Mouse (Mus musculus) left cerebral cortex, postnatal 4 days (tissue): ENCODE measurements around the gene Dnal1. TPM values are rescaled to one million over a fixed set of nuclear protein-coding genes. Genes with fewer than 3 reads are reported as not detected.

Experiments
- DNase-seq: peaks from one replicate; pipeline ENCODE4 v3.0.0-alpha.2; 2022
- intact Hi-C: fragments of 180-260 bp; cut with DNase I; formaldehyde crosslinking; loops from one replicate; pipeline ENCODE4 v1.15.1; 2025
- total RNA-seq, 2 experiments: library from RNA; stranded (reverse); gene quantifications; 2 replicates each; pipeline ENCODE4 v1.2.3; 2021

Gene Dnal1
- total RNA-seq, 2 experiments from 2014 or later = 61.8 to 73.1 TPM

- intact Hi-C loops = no loop called here
- DNase-seq = no peak
Measured at GRCm38 (mm10) chr12:84161116-84161515, 47.0 kb downstream of the Dnal1 start.

GRCm38 (mm10) chr12:84161616-84162433 is 47.7 kb downstream of the Dnal1 start:
- intact Hi-C loops = no loop called here
- DNase-seq = no peak

GRCm38 (mm10) chr12:84163133-84163532 is 49.0 kb downstream of the Dnal1 start:
- intact Hi-C loops = no loop called here
- peak; percentile 42 for DNase-seq

- intact Hi-C loops = no loop called here
- DNase-seq = no peak
Measured at GRCm38 (mm10) chr12:84163586-84164110, 49.5 kb downstream of the Dnal1 start.

GRCm38 (mm10) chr12:84165631-84166373 is 51.6 kb downstream of the Dnal1 start:
- intact Hi-C loops = no loop called here
- DNase-seq = no peak

- intact Hi-C loops = no loop called here
- DNase-seq = no peak
Measured at GRCm38 (mm10) chr12:84170610-84171009, 56.4 kb downstream of the Dnal1 start.

- no peak for DNase-seq
- intact Hi-C loops = no loop called here
Measured at GRCm38 (mm10) chr12:84172216-84172615, 58.0 kb downstream of the Dnal1 start.

- DNase-seq = no peak
- intact Hi-C loops = no loop called here
Measured at GRCm38 (mm10) chr12:84172862-84173261, 58.7 kb downstream of the Dnal1 start.

GRCm38 (mm10) chr12:84173309-84173915 is 59.2 kb downstream of the Dnal1 start:
- no peak for DNase-seq
- intact Hi-C loops = no loop called here

GRCm38 (mm10) chr12:84174190-84174811 is 60.1 kb downstream of the Dnal1 start:
- intact Hi-C loops = no loop called here
- peak; percentile 75 for DNase-seq

GRCm38 (mm10) chr12:84174871-84175270 is 60.7 kb downstream of the Dnal1 start:
- intact Hi-C loops = no loop called here
- no peak for DNase-seq

- intact Hi-C loops = no loop called here
- peak; percentile 69 for DNase-seq
Measured at GRCm38 (mm10) chr12:84175659-84176061, 61.5 kb downstream of the Dnal1 start.

GRCm38 (mm10) chr12:84176126-84176769 is 62.1 kb downstream of the Dnal1 start:
- DNase-seq = no peak

GRCm38 (mm10) chr12:84176886-84177765 is 63.0 kb downstream of the Dnal1 start:
- intact Hi-C loops = no loop called here
- peak; percentile 46 for DNase-seq

More at GRCm38 (mm10) chr12:84176126-84176769, 62.1 kb downstream of the Dnal1 start:
- intact Hi-C loops = no loop called here

GRCm38 (mm10) chr12:84178052-84178451 is 63.9 kb downstream of the Dnal1 start:
- no peak for DNase-seq
- intact Hi-C loops = no loop called here

GRCm38 (mm10) chr12:84178652-84179445 is 64.7 kb downstream of the Dnal1 start:
- intact Hi-C loops = no loop called here
- no peak for DNase-seq

- intact Hi-C loops = no loop called here
- no peak for DNase-seq
Measured at GRCm38 (mm10) chr12:84180090-84180489, 65.9 kb downstream of the Dnal1 start.

GRCm38 (mm10) chr12:84180701-84181435 is 66.7 kb downstream of the Dnal1 start:
- DNase-seq = peak; percentile 70
- intact Hi-C loops = no loop called here
